Mouse (Mus musculus) hindbrain, embryonic 11.5 days (tissue): ENCODE data around the gene Dph1. TPM values are rescaled to one million over a fixed set of nuclear protein-coding genes. Genes with fewer than 3 reads are reported as not detected.

Experiments
- ATAC-seq: fragments of 200-750 bp; cut with Nextera tagmentation; 2 replicates; pipeline ENCODE4 v1.8.0; 2017; ENCODE audit warnings: mild to moderate bottlenecking, moderate TSS enrichment, moderate library complexity; ENCODE audit not compliant: low FRiP score
- DNase-seq: peaks from one replicate; pipeline ENCODE4 v3.0.0-alpha.2; 2015; ENCODE audit warnings: low spot score
- H3K27ac ChIP-seq: fragments of 300-500 bp; sonication (generic); 2 replicates; pipeline ENCODE4 v1.5.1; 2014; ENCODE audit warnings: mild to moderate bottlenecking, low read depth, low read length
- H3K27me3 ChIP-seq: fragments of 300-500 bp; sonication (generic); 2 replicates; pipeline ENCODE4 v1.6.1; 2014; ENCODE audit warnings: mild to moderate bottlenecking, low read length, moderate library complexity, mixed read lengths; ENCODE audit not compliant: control insufficient read depth, insufficient read depth
- H3K36me3 ChIP-seq: fragments of 300-500 bp; sonication (generic); 2 replicates; pipeline ENCODE4 v1.6.1; 2014; ENCODE audit warnings: mild to moderate bottlenecking, low read length, moderate library complexity, mixed read lengths; ENCODE audit not compliant: control insufficient read depth, insufficient read depth
- H3K4me1 ChIP-seq: fragments of 300-500 bp; sonication (generic); replicated peaks from 2 replicates; pipeline ENCODE4 v1.6.1; 2014; ENCODE audit warnings: low read length, mixed read lengths; ENCODE audit not compliant: control insufficient read depth, insufficient read depth
- H3K4me2 ChIP-seq: fragments of 300-500 bp; sonication (generic); replicated peaks from 2 replicates; pipeline ENCODE4 v1.6.1; 2014; ENCODE audit warnings: mild to moderate bottlenecking, low read depth, low read length
- H3K4me3 ChIP-seq: fragments of 300-500 bp; sonication (generic); 2 replicates; pipeline ENCODE4 v1.5.1; 2014; ENCODE audit warnings: low read depth, low read length
- H3K9ac ChIP-seq: fragments of 300-500 bp; sonication (generic); 2 replicates; pipeline ENCODE4 v1.6.1; 2014; ENCODE audit warnings: low read depth, low read length
- H3K9me3 ChIP-seq: fragments of 300-500 bp; sonication (generic); 2 replicates; pipeline ENCODE4 v1.6.1; 2016; ENCODE audit warnings: low read length; ENCODE audit not compliant: control insufficient read depth
- WGBS: fragments of 180-500 bp; shearing (Covaris S2); extraction: QIAGEN DNeasy Blood & Tissue Kit; methylation state at CpG from one replicate; pipeline ENCODE4 v1.1.7; 2014; 5-methylcytosine and 5-hydroxymethylcytosine counted together
- polyA plus RNA-seq: library from polyadenylated mRNA; unstranded; fragments of >200 nt; fragmentation: Nextera tagmentation; extraction: Ambion mirVana; gene quantifications from 2 replicates; pipeline ENCODE4 v1.2.1, GENCODE M21; 2014

Dph1 gene
- polyA plus RNA-seq, 1 experiment from 2014 or later: 14.1 TPM

- ATAC-seq (no peak), DNase-seq (no peak)
- H3K9me3 ChIP-seq: no peaks in the 10 kb centered on the region
- H3K27ac ChIP-seq: no peak overlapping the region
- H3K9ac ChIP-seq: no peak overlapping the region
- 0 out of 2 replicates have a peak, but pooled peaks cover 2% of the 10 kb centered on the region for H3K4me1 ChIP-seq
- 71% methylated on average over 3 of the region's 3 CpGs for WGBS
- H3K4me2 ChIP-seq: no peak overlapping the region
- H3K27me3 ChIP-seq: no peaks in the 10 kb centered on the region
- no peaks in the 10 kb centered on the region; the same call in 1 of the 2 replicates for H3K36me3 ChIP-seq
- no peak overlapping the region for H3K4me3 ChIP-seq
These were observed 50.0 kb downstream of the Dph1 start for GRCm38 (mm10) chr11:75141038-75141437.

DNA sequence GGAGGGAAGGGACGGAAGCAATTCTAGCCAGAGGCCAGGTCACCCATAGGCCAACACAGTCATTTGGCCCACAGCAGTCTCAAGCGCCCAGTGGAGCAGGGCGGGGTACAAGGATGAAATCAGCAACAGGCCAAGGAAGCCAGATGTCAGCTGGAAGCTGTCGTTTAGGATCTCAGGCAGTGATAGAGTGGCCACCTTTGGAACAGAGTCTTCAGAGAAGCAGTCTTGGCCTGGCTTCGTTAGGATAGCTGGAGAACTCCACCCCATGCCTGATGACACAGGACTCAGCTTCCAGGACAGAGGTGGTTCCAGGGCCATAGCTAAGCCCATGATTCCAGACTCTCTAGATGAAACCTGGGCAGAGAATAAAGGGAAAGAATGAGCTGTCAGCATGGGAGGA is 50.6 kb downstream of the Dph1 start:
- WGBS: 73% methylated on average over 5 of the region's 5 CpGs
- no peak for DNase-seq
- Histone ChIP-seq H3K9me3 (no peaks in the 10 kb centered on the region), H3K4me2 (no peak overlapping the region), H3K27me3 (no peaks in the 10 kb centered on the region), H3K4me1 (0 out of 2 replicates have a peak, but pooled peaks cover 2% of the 10 kb centered on the region), H3K4me3 (no peak overlapping the region), H3K27ac (no peak overlapping the region), H3K9ac (no peak overlapping the region), H3K36me3 (no peaks in the 10 kb centered on the region; the same call in 1 of the 2 replicates)
- ATAC-seq: no peak

DNA sequence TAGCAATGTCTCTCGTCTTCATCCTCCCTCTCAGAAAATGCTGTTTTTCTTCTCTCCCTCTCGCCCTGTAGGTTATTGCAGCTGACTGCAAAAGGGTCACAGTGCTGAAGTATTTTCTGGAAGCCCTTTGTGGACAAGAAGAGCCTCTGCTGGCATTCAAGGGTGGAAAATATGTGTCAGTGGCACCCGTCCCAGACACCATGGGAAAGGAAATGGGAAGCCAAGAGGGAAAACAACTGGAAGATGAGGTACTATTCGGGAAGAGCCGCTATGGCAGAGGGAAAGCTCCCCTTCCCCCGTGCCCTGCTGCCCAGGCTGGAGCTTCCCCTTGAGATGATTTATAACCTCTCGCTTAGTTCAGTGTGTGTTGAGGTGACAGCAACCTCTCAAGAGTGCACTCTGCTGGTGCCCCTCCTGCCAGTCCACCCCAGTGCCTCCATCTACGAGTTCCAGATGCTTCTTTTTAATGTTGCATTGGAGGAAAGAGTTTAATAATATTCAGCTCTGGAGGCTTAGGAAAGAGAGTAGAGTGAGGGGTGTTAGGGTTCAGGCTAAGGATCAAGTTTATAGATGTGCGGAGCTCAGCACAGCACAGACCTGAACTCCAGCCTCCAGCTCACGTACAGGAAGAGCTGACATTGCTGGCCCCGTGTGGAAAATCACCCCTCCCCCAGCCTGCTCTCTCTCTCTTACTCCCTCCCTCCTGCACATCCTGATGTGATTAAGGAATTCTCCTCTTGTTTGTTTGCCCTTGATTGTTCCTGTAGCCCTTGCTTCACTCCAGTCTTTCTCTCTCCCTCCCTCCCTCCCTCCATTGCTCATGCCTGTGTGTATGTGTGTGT is 51.7 kb downstream of the Dph1 start:
- ATAC-seq (no peak), DNase-seq (peak; percentile 47)
- Histone ChIP-seq H3K9me3 (no peaks in the 10 kb centered on the region), H3K27ac (0 out of 2 replicates have a peak overlapping the region, but pooled peaks have one; percentile 43), H3K4me2 (no peak overlapping the region), H3K36me3 (no peaks in the 10 kb centered on the region; the same call in 1 of the 2 replicates), H3K4me1 (0 out of 2 replicates have a peak, but pooled peaks cover 2% of the 10 kb centered on the region), H3K4me3 (no peak overlapping the region), H3K27me3 (no peaks in the 10 kb centered on the region), H3K9ac (no peak overlapping the region)
- 52% methylated on average over 11 of the region's 11 CpGs for WGBS

DNA sequence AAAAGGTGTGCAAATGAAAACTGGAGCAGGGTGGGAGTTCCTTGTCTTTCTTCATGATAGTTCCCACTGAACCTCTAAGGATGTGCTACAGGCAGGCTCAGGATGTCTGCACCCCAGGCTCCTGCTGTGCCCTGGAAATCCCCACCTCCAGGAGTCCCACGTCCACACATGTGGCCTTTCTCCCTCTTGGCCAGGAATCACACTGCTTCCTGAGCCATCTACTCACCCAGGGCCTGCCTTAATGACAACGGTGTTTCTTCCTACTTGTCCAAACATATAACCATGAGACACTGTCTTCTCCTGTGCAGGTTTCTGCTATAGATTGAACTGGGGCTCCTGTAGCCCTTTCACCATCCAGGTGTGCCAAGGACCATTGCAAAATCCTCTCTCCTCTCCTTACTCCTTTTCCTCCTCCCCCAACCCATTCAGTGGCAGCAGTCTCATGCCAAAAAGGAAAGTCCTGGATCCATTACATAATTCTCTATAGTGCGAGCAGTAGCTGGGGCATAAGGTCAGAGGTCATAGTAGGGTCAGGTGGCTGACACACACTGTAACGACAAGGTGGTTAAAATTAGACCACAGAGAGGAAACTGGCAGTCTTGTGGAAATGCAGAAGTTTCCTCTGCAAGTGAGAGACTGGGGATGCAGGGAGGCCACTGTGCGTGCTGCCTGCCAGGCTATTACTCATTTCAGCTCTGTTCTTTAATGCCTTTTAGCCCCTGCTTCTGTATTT is 54.2 kb downstream of the Dph1 start:
- ATAC-seq (no peak), DNase-seq (no peak)
- Histone ChIP-seq H3K4me3 (no peak overlapping the region), H3K4me2 (no peak overlapping the region), H3K9me3 (no peaks in the 10 kb centered on the region), H3K9ac (no peak overlapping the region), H3K36me3 (no peaks in the 10 kb centered on the region), H3K4me1 (0 out of 2 replicates have a peak, but pooled peaks cover 2% of the 10 kb centered on the region), H3K27me3 (no peaks in the 10 kb centered on the region), H3K27ac (no peak overlapping the region)
- 51% methylated on average over 5 of the region's 5 CpGs for WGBS

- DNase-seq: no peak
- no peak for ATAC-seq
- Histone ChIP-seq H3K4me2 (no peak overlapping the region), H3K4me3 (no peak overlapping the region), H3K27ac (no peak overlapping the region), H3K36me3 (no peaks in the 10 kb centered on the region), H3K9ac (no peak overlapping the region), H3K27me3 (no peaks in the 10 kb centered on the region), H3K9me3 (no peaks in the 10 kb centered on the region), H3K4me1 (0 out of 2 replicates have a peak, but pooled peaks cover 2% of the 10 kb centered on the region)
- 93% methylated on average over 4 of the region's 4 CpGs for WGBS
These were observed 55.7 kb downstream of the Dph1 start for GRCm38 (mm10) chr11:75135358-75135757.

DNA sequence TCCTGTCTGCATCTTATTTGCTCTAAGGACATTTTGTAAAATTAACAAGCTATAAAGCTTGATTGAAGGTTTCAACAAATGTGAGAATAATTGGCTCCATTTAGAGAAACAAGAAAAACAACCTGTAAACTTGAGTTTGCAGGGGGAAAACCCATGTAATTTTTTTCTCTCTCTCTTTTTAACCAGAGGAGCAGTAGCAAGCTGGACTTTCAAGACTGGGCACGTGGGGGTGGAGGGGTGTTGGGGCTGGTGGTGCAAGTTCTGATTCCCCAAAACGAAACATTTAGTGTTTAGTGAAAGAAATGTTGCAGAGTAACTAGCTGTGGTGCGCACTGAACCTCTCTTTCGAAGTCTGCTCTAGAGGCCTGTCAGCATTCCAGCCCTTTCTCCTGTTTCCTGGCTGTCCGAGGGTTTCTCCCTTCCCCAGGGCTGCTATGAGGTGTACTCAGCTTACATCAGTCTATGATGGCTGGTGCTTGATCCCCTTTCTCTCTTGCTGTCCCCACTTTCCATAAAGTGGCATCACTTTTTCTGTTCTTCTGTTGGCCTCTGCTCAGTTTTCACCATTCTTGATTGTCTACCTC is 56.5 kb downstream of the Dph1 start:
- WGBS: 77% methylated on average over 5 of the region's 5 CpGs
- Histone ChIP-seq H3K27ac (no peak overlapping the region), H3K9me3 (no peaks in the 10 kb centered on the region), H3K4me1 (0 out of 2 replicates have a peak, but pooled peaks cover 2% of the 10 kb centered on the region), H3K36me3 (no peaks in the 10 kb centered on the region), H3K4me3 (no peak overlapping the region), H3K27me3 (no peaks in the 10 kb centered on the region), H3K9ac (no peak overlapping the region), H3K4me2 (no peak overlapping the region)
- ATAC-seq: no peak
- DNase-seq: no peak

DNA sequence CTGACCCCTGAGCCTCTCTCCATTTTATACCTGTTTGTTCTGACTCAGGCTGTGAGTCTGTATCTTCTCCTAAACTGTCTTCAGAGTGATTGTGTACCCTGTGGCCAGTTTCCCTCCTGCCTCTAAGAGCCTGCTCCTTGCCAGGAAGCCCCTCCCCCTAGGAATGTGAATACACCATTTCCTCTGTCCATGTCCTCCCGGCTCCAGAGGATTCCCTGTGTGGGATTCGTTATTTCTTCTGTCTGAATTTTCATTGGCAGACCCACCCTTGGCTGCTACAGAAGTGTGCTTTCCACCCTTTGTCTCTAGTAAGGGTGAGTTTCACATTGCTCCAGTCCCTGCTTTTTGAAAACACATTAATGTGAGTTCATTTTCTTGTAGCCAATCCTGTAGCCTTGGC is 57.1 kb downstream of the Dph1 start:
- Histone ChIP-seq H3K4me3 (no peak overlapping the region), H3K9ac (no peak overlapping the region), H3K9me3 (no peaks in the 10 kb centered on the region), H3K4me1 (0 out of 2 replicates have a peak, but pooled peaks cover 2% of the 10 kb centered on the region), H3K36me3 (no peaks in the 10 kb centered on the region), H3K27me3 (no peaks in the 10 kb centered on the region), H3K4me2 (no peak overlapping the region), H3K27ac (no peak overlapping the region)
- ATAC-seq (no peak), DNase-seq (peak; percentile 20)
- 36% methylated on average over 2 of the region's 2 CpGs for WGBS

GRCm38 (mm10) chr11:75133391-75133790 is 57.6 kb downstream of the Dph1 start:
- 0 out of 2 replicates have a peak, but pooled peaks cover 2% of the 10 kb centered on the region for H3K4me1 ChIP-seq
- ATAC-seq (no peak), DNase-seq (no peak)
- no peak overlapping the region for H3K9ac ChIP-seq
- H3K4me2 ChIP-seq: no peak overlapping the region
- no peak overlapping the region for H3K4me3 ChIP-seq
- 95% methylated on average over 5 of the region's 5 CpGs for WGBS
- no peak overlapping the region for H3K27ac ChIP-seq
- H3K36me3 ChIP-seq: no peaks in the 10 kb centered on the region
- H3K9me3 ChIP-seq: no peaks in the 10 kb centered on the region
- H3K27me3 ChIP-seq: no peaks in the 10 kb centered on the region
